Mouse (Mus musculus) liver, embryonic 14.5 days (tissue): ENCODE measurements around the gene Eif5. TPM values are rescaled to one million over a fixed set of nuclear protein-coding genes. Genes with fewer than 3 reads are reported as not detected.

Source experiments
- ATAC-seq: fragments of 200-750 bp; cut with Nextera tagmentation; 2 replicates; pipeline ENCODE4 v1.8.0; 2017; ENCODE audit warnings: moderate number of reproducible peaks, mild to moderate bottlenecking, moderate library complexity; ENCODE audit not compliant: insufficient read depth
- DNase-seq, 3 experiments: peaks; one replicate each; pipeline ENCODE4 v3.0.0-alpha.2; 2012 to 2013; ENCODE audit warnings: low read depth in 3 of 3, low spot score in 3 of 3
- H3K27ac ChIP-seq: fragments of 300-500 bp; sonication (generic); 2 replicates; pipeline ENCODE4 v1.5.1; 2014; ENCODE audit warnings: moderate library complexity, mild to moderate bottlenecking, control low read depth, inconsistent platforms
- H3K27me3 ChIP-seq: fragments of 300-500 bp; sonication (generic); 2 replicates; pipeline ENCODE4 v1.6.1; 2014; ENCODE audit warnings: mild to moderate bottlenecking, low read length, moderate library complexity; ENCODE audit not compliant: control insufficient read depth, insufficient read depth
- H3K36me3 ChIP-seq: fragments of 300-500 bp; sonication (generic); replicated peaks from 2 replicates; pipeline ENCODE4 v1.6.1; 2014; ENCODE audit warnings: low read depth; ENCODE audit not compliant: control insufficient read depth, insufficient read depth
- H3K4me1 ChIP-seq, 2 experiments: fragments of 200-500 bp in 1 of 2; fragments of 300-500 bp in 1 of 2; sonication (generic) in 1 of 2; replicated peaks; 2 replicates each; pipeline ENCODE4 v1.6.1; 2012 to 2014; ENCODE audit warnings: antibody characterized with exemption in 1 of 2, inconsistent platforms in 1 of 2, low read length in 1 of 2; ENCODE audit not compliant: control insufficient read depth in 2 of 2, insufficient read depth in 2 of 2
- H3K4me2 ChIP-seq: fragments of 300-500 bp; sonication (generic); 2 replicates; pipeline ENCODE4 v1.6.1; 2014; ENCODE audit warnings: low read depth, mild to moderate bottlenecking, control low read depth, moderate library complexity
- H3K4me3 ChIP-seq, 2 experiments: fragments of 200-500 bp in 1 of 2; fragments of 300-500 bp in 1 of 2; sonication (generic) in 1 of 2; 2 replicates each; pipeline ENCODE4 v1.5.1; 2012 to 2014; ENCODE audit warnings: low read depth in 2 of 2, low read length in 2 of 2, mild to moderate bottlenecking in 2 of 2, control low read depth in 1 of 2, inconsistent platforms in 1 of 2, moderate library complexity in 1 of 2; ENCODE audit not compliant: insufficient read depth in 1 of 2
- H3K9ac ChIP-seq: fragments of 300-500 bp; sonication (generic); replicated peaks from 2 replicates; pipeline ENCODE4 v1.6.1; 2014; ENCODE audit warnings: mild to moderate bottlenecking, control low read depth, moderate library complexity
- H3K9me3 ChIP-seq: fragments of 300-500 bp; sonication (generic); 2 replicates; pipeline ENCODE4 v1.6.1; 2016; ENCODE audit warnings: low read length, mixed read lengths; ENCODE audit not compliant: control insufficient read depth
- CTCF ChIP-seq: IDR thresholded peaks from 2 replicates; pipeline ENCODE4 v1.5.1; 2016; ENCODE audit warnings: antibody characterized with exemption, low read depth, control low read depth
- EP300 ChIP-seq: IDR thresholded peaks from 2 replicates; pipeline ENCODE4 v1.6.1; 2016; ENCODE audit warnings: antibody characterized with exemption, low read depth
- WGBS: fragments of 180-500 bp; shearing (Covaris S2); extraction: QIAGEN DNeasy Blood & Tissue Kit; methylation state at CpG from one replicate; pipeline ENCODE4 v1.1.7; 2014; ENCODE audit not compliant: insufficient replicate concordance; 5-methylcytosine and 5-hydroxymethylcytosine counted together
- polyA plus RNA-seq, 2 experiments: library from polyadenylated mRNA; depleted of rRNA in 1 of 2; stranded (reverse) in 1 of 2; unstranded in 1 of 2; fragments of >200 nt; fragmentation: Nextera tagmentation in 1 of 2; extraction: Ambion mirVana in 1 of 2; gene quantifications; 2 replicates each; pipeline versions ENCODE4 v1.2.1 to v1.2.3; 2012 to 2014

Gene Eif5
- polyA plus RNA-seq, 2 experiments = 112 to 411 TPM

DNA sequence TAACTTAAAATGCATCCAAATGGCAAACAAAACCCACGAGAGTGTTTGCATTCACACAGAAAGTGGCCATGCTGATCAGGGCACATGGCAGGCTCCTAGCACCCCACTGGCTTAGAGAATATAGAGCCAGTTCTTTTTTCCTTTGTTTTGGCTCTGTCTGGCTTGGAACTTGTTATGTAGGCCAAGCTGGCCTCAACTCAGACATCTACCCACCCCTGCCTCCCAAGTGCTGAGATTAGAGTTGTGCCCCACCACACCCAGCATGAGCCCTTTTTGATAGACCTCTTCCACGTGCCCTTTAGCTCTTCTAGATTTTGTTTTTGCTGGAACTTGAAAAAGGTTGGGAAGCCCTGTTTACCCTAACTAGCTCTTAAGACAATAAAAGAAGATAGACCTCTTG, 56.0 kb downstream of the Eif5 start:
- H3K4me3 ChIP-seq = no peak overlapping the region
- no peaks in the 10 kb centered on the region for H3K27me3 ChIP-seq
- DNase-seq = no peak
- H3K9ac ChIP-seq = no peak overlapping the region
- no peak for TF ChIP-seq CTCF
- TF ChIP-seq EP300 = no peak
- H3K36me3 ChIP-seq = peaks cover 11% of the 10 kb centered on the region
- H3K27ac ChIP-seq = no peak overlapping the region
- H3K9me3 ChIP-seq = no peaks in the 10 kb centered on the region
- H3K4me2 ChIP-seq = no peak overlapping the region
- ATAC-seq = no peak
- 53% methylated on average over 2 of the region's 2 CpGs for WGBS
- H3K4me1 ChIP-seq = peaks cover 12 to 14% of the 10 kb centered on the region in 2 experiments; a peak in 3 of 4 replicates

Other genes with a start within 250 kb of the Eif5 start
- gene Cdc42bpb, start 160.3 kb upstream of the Eif5 start, polyA plus RNA-seq (2012; rRNA removed) = 22.5 and 23.2 TPM in 2 replicates
- gene Cdc42bpb, start 160.3 kb upstream of the Eif5 start, polyA plus RNA-seq (2014; fragmentation: Nextera tagmentation; extraction: Ambion mirVana) = 5.3 and 6.6 TPM in 2 replicates
- gene Lbhd2, start 131.2 kb upstream of the Eif5 start, polyA plus RNA-seq (2012; rRNA removed) = not detected in 2 replicates
- 0.15 and 0.21 TPM in 2 replicates for gene Lbhd2, start 131.2 kb upstream of the Eif5 start, polyA plus RNA-seq (2014; fragmentation: Nextera tagmentation; extraction: Ambion mirVana)
- gene Exoc3l4, start 121.0 kb upstream of the Eif5 start, polyA plus RNA-seq (2012; rRNA removed) = 18.1 and 20.1 TPM in 2 replicates
- gene Exoc3l4, start 121.0 kb upstream of the Eif5 start, polyA plus RNA-seq (2014; fragmentation: Nextera tagmentation; extraction: Ambion mirVana) = 15.8 and 19.3 TPM in 2 replicates
- gene Tnfaip2, start 95.5 kb upstream of the Eif5 start, polyA plus RNA-seq (2012; rRNA removed) = 57.6 and 61.8 TPM in 2 replicates
- 78.7 and 88.5 TPM in 2 replicates for gene Tnfaip2, start 95.5 kb upstream of the Eif5 start, polyA plus RNA-seq (2014; fragmentation: Nextera tagmentation; extraction: Ambion mirVana)
- 0.61 and 0.91 TPM in 2 replicates for gene Gm266, start 52.2 kb upstream of the Eif5 start, polyA plus RNA-seq (2012; rRNA removed)
- gene Gm266, start 52.2 kb upstream of the Eif5 start, polyA plus RNA-seq (2014; fragmentation: Nextera tagmentation; extraction: Ambion mirVana) = 0.42 and 0.53 TPM in 2 replicates
- gene Mark3, start 36.5 kb downstream of the Eif5 start, polyA plus RNA-seq (2012; rRNA removed) = 14.6 and 24.6 TPM in 2 replicates
- gene Mark3, start 36.5 kb downstream of the Eif5 start, polyA plus RNA-seq (2014; fragmentation: Nextera tagmentation; extraction: Ambion mirVana) = 18.0 and 19.5 TPM in 2 replicates
- 26.5 and 31.4 TPM in 2 replicates for gene Ckb, start 134.3 kb downstream of the Eif5 start, polyA plus RNA-seq (2012; rRNA removed)
- gene Ckb, start 134.3 kb downstream of the Eif5 start, polyA plus RNA-seq (2014; fragmentation: Nextera tagmentation; extraction: Ambion mirVana) = 26.1 and 28.0 TPM in 2 replicates
- gene Trmt61a, start 140.1 kb downstream of the Eif5 start, polyA plus RNA-seq (2012; rRNA removed) = 19.3 and 32.7 TPM in 2 replicates
- 3.3 and 4.4 TPM in 2 replicates for gene Trmt61a, start 140.1 kb downstream of the Eif5 start, polyA plus RNA-seq (2014; fragmentation: Nextera tagmentation; extraction: Ambion mirVana)
- 5.5 and 9.8 TPM in 2 replicates for gene Bag5, start 175.2 kb downstream of the Eif5 start, polyA plus RNA-seq (2012; rRNA removed)
- gene Bag5, start 175.2 kb downstream of the Eif5 start, polyA plus RNA-seq (2014; fragmentation: Nextera tagmentation; extraction: Ambion mirVana) = 15.2 and 15.5 TPM in 2 replicates
- gene Apopt1, start 175.2 kb downstream of the Eif5 start, polyA plus RNA-seq (2012; rRNA removed) = 7.5 and 13.4 TPM in 2 replicates
- gene Apopt1, start 175.2 kb downstream of the Eif5 start, polyA plus RNA-seq (2014; fragmentation: Nextera tagmentation; extraction: Ambion mirVana) = 19.3 and 20.0 TPM in 2 replicates
- 11.3 and 16.3 TPM in 2 replicates for gene Klc1, start 220.8 kb downstream of the Eif5 start, polyA plus RNA-seq (2012; rRNA removed)
- gene Klc1, start 220.8 kb downstream of the Eif5 start, polyA plus RNA-seq (2014; fragmentation: Nextera tagmentation; extraction: Ambion mirVana) = 14.3 and 17.2 TPM in 2 replicates